Mouse (Mus musculus): ENCODE measurements around the gene Fer.

DNA sequence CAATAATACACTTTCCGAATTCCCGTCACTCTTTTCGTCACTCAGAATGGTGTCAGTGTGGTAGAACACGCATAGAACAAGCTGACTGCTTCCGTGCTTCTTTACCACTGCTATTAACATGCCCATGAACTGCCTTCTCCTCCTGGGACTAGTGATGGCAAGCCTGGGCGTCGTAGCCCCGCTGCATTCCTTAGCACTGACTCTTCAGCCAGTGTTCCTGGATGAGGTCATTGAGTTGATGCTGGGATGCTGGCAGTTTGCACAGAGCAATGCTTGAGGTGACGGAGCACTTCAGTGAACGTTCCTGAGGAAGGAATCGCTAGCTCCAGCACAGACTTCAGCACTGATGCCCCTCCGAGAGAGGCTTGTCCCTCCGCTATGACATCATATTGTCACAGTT, 140.6 kb downstream of the Fer start:
- TF ChIP-seq CTCF (conservative IDR thresholded peaks at IDR 0.05; ENCODE audit: insufficient read depth, insufficient read length, low read depth, low read length): no peak
- TF ChIP-seq POLR2A (IDR thresholded peaks at IDR 0.05; ENCODE audit: low read depth, low read length): no peak

Measured in kidney, adult 2 months (tissue).